Mouse (Mus musculus) cerebellum, postnatal 14 days (tissue): Measurements from ENCODE around the gene Icmt.

ENCODE experiments used
- DNase-seq, 2 experiments: peaks; one replicate each; pipeline ENCODE4 v3.0.0; 2021; ENCODE audit warnings: mixed read lengths in 2 of 2

Icmt gene

GRCm38 (mm10) chr4:152340584-152341284 is 43.7 kb downstream of the Icmt start:
- peak in 1 of 2 experiments; percentile 40 for DNase-seq

GRCm38 (mm10) chr4:152343296-152343695 is 46.3 kb downstream of the Icmt start:
- peak; percentile 64 to 79 for DNase-seq

GRCm38 (mm10) chr4:152344651-152345050 is 47.6 kb downstream of the Icmt start:
- DNase-seq = no peak

GRCm38 (mm10) chr4:152345120-152345889 is 48.3 kb downstream of the Icmt start:
- DNase-seq = peak in 1 of 2 experiments; percentile 24

- peak; percentile 42 to 56 for DNase-seq
Observed at GRCm38 (mm10) chr4:152349837-152350381, 52.9 kb downstream of the Icmt start.

GRCm38 (mm10) chr4:152350722-152351421 is 53.8 kb downstream of the Icmt start:
- no peak for DNase-seq

GRCm38 (mm10) chr4:152351422-152352305 is 54.6 kb downstream of the Icmt start:
- peak in 1 of 2 experiments; percentile 54 for DNase-seq

- no peak for DNase-seq
Observed at GRCm38 (mm10) chr4:152353886-152354637, 57.0 kb downstream of the Icmt start.

GRCm38 (mm10) chr4:152355672-152356071 is 58.6 kb downstream of the Icmt start:
- no peak for DNase-seq
